Mouse (Mus musculus): ENCODE measurements around the gene Vim. TPM values are rescaled to one million over a fixed set of nuclear protein-coding genes. Genes with fewer than 3 reads are reported as not detected.

The Vim gene
- polyA plus RNA-seq, 1 experiment from 2014 or later: 700 TPM

GRCm38 (mm10) chr2:13558607-13559262, 15.0 kb upstream of the Vim start:
- no peaks in the 10 kb centered on the region for H3K27me3 ChIP-seq (replicated peaks; ENCODE audit: control insufficient read depth, insufficient read depth, low read length)
- ATAC-seq (no peak), DNase-seq (ENCODE audit: low spot score) (no peak)
- H3K36me3 ChIP-seq (ENCODE audit: control insufficient read depth, insufficient read depth, low read length): no peaks in the 10 kb centered on the region
- no peaks in the 10 kb centered on the region for H3K4me1 ChIP-seq (ENCODE audit: control insufficient read depth, insufficient read depth, low read length)
- no peak overlapping the region for H3K4me2 ChIP-seq (ENCODE audit: low read length)
- no peak overlapping the region for H3K4me3 ChIP-seq (ENCODE audit: low read depth, low read length)
- no peak overlapping the region for H3K27ac ChIP-seq (ENCODE audit: low read depth, low read length)
- no peaks in the 10 kb centered on the region for H3K9me3 ChIP-seq (replicated peaks; ENCODE audit: control insufficient read depth, low read length)
- H3K9ac ChIP-seq (ENCODE audit: low read length): no peak overlapping the region
- 41% methylated on average over 5 of the region's 5 CpGs for WGBS

DNA sequence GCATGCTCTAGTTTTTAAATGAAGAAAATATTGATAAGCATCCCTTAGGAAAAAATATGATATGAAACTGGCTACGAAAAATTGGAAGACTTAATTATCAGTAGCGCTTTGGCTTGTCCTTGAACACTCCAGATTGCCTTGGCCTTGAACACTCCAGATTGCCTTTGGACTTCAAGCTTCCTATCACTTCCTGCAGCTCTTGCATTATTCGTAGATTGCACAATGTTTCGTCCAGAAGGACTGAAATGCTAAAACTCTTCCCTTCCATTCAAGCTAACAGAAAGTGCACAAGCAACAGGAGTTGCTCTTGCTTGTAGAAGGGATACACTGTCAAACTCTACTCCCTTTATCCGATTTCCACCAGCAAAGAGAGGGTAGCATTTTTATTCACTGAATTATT, 14.4 kb upstream of the Vim start:
- ATAC-seq (no peak), DNase-seq (ENCODE audit: low spot score) (no peak)
- Histone ChIP-seq H3K4me3 (ENCODE audit: low read depth, low read length) (no peak overlapping the region), H3K4me2 (ENCODE audit: low read length) (no peak overlapping the region), H3K4me1 (ENCODE audit: control insufficient read depth, insufficient read depth, low read length) (no peaks in the 10 kb centered on the region), H3K27ac (ENCODE audit: low read depth, low read length) (no peak overlapping the region), H3K9me3 (replicated peaks; ENCODE audit: control insufficient read depth, low read length) (no peaks in the 10 kb centered on the region), H3K9ac (ENCODE audit: low read length) (no peak overlapping the region), H3K27me3 (replicated peaks; ENCODE audit: control insufficient read depth, insufficient read depth, low read length) (no peaks in the 10 kb centered on the region), H3K36me3 (ENCODE audit: control insufficient read depth, insufficient read depth, low read length) (no peaks in the 10 kb centered on the region)
- WGBS: 91% methylated on average over 5 of the region's 5 CpGs

DNA sequence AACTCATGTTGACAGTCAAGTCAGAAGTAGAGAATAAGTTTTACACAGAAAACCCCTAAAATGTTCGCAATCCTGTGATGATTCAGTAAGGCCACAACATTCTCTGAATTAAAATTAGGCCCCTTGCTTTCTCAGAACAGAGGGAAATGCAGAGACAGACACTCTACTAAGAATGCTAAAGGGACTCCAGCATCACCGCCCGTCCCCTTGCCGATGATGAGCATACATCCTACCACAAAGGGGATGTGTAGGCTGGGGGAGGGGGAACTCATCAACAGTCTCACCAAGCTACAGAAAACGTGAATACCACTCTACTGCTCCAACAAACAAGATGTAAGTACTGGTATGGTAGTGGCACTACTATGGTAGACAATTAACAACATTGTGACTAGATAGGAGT, 14.0 kb upstream of the Vim start:
- ATAC-seq (no peak), DNase-seq (ENCODE audit: low spot score) (no peak)
- Histone ChIP-seq H3K36me3 (ENCODE audit: control insufficient read depth, insufficient read depth, low read length) (no peaks in the 10 kb centered on the region), H3K4me2 (ENCODE audit: low read length) (no peak overlapping the region), H3K27ac (ENCODE audit: low read depth, low read length) (no peak overlapping the region), H3K9me3 (replicated peaks; ENCODE audit: control insufficient read depth, low read length) (no peaks in the 10 kb centered on the region), H3K4me3 (ENCODE audit: low read depth, low read length) (no peak overlapping the region), H3K4me1 (ENCODE audit: control insufficient read depth, insufficient read depth, low read length) (no peaks in the 10 kb centered on the region), H3K9ac (ENCODE audit: low read length) (no peak overlapping the region), H3K27me3 (replicated peaks; ENCODE audit: control insufficient read depth, insufficient read depth, low read length) (no peaks in the 10 kb centered on the region)
- WGBS: 85% methylated on average over 5 of the region's 5 CpGs

DNA sequence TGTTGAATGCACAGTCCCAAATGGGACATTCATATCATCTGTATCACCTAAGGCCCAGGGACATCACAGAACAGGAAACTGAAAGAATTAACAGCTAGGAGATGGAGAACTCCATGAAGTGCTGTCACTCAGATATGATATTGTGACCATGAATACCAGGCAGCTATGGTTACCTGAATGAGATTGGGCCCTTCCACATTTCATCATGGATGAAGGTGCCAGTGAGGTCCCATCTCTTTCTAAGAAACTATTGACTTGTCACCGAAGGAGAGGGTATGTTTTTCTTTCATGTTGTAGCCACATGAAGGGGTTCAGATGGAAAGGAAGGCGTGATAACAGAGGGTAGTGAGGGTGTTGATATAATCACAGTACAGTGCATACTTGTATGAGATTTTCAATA, 13.3 kb upstream of the Vim start:
- no peak overlapping the region for H3K27ac ChIP-seq (ENCODE audit: low read depth, low read length)
- no peak overlapping the region for H3K4me2 ChIP-seq (ENCODE audit: low read length)
- ATAC-seq (no peak), DNase-seq (ENCODE audit: low spot score) (no peak)
- no peaks in the 10 kb centered on the region for H3K9me3 ChIP-seq (replicated peaks; ENCODE audit: control insufficient read depth, low read length)
- H3K9ac ChIP-seq (ENCODE audit: low read length): no peak overlapping the region
- no peak overlapping the region for H3K4me3 ChIP-seq (ENCODE audit: low read depth, low read length)
- WGBS: 91% methylated on average over 2 of the region's 2 CpGs
- H3K27me3 ChIP-seq (replicated peaks; ENCODE audit: control insufficient read depth, insufficient read depth, low read length): no peaks in the 10 kb centered on the region
- H3K4me1 ChIP-seq (ENCODE audit: control insufficient read depth, insufficient read depth, low read length): no peaks in the 10 kb centered on the region
- no peaks in the 10 kb centered on the region for H3K36me3 ChIP-seq (ENCODE audit: control insufficient read depth, insufficient read depth, low read length)

DNA sequence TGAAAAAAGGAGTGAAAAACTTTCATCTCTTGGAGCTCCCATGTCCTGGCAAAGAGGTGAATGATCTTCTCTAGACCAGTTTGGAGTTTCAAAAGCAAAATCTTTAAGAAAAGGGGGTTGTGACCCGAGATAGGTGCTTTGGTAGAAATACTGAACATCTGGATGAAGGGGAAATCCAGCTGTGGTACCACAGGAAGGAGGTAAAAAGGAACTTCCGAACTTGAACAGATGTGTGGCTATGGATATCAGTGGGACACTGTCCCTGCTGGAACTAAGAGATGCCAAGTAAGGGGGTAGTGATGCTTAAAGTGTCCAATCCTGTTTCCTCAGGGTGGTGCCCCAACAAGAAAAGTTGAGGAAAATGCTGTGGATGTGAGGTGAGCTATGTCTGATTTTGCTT, 3.6 kb upstream of the Vim start:
- Histone ChIP-seq H3K4me2 (ENCODE audit: low read length) (no peak overlapping the region), H3K9me3 (replicated peaks; ENCODE audit: control insufficient read depth, low read length) (no peaks in the 10 kb centered on the region), H3K27me3 (replicated peaks; ENCODE audit: control insufficient read depth, insufficient read depth, low read length) (no peaks in the 10 kb centered on the region), H3K27ac (ENCODE audit: low read depth, low read length) (no peak overlapping the region), H3K4me3 (ENCODE audit: low read depth, low read length) (no peak overlapping the region), H3K36me3 (ENCODE audit: control insufficient read depth, insufficient read depth, low read length) (no peaks in the 10 kb centered on the region), H3K4me1 (ENCODE audit: control insufficient read depth, insufficient read depth, low read length) (peaks cover 9% of the 10 kb centered on the region; the same call in 1 of the 2 replicates), H3K9ac (ENCODE audit: low read length) (no peak overlapping the region)
- DNase-seq (ENCODE audit: low spot score) (no peak), ATAC-seq (no peak)
- WGBS: 84% methylated on average over 2 of the region's 2 CpGs

DNA sequence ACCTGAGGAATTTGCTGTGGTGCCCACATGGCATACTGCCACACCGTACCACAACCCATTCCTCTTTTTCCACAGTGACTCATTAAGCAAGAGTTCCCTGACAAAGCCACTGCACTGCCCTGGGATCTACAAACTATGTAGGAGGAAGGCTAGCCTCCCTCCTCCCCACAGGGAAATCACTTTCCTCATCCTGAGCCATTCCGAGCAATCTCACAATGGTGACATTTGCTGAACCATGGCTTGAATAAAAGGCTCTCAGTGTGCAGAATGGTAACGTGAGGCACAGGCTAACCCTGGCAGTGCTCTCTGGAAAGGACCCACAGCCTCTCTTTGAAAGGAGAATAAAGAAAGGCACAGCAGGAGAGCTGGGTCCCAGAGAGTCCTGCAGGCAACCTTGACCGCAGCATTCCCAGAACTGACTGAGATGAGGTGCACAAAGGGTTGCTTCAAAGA, 1.6 kb upstream of the Vim start:
- 3% methylated on average over 4 of the region's 4 CpGs for WGBS
- no peak for ATAC-seq
- Histone ChIP-seq H3K4me1 (ENCODE audit: control insufficient read depth, insufficient read depth, low read length) (peaks cover 16% of the 10 kb centered on the region), H3K36me3 (ENCODE audit: control insufficient read depth, insufficient read depth, low read length) (peaks cover 1% of the 10 kb centered on the region; the same call in 1 of the 2 replicates), H3K9me3 (replicated peaks; ENCODE audit: control insufficient read depth, low read length) (no peaks in the 10 kb centered on the region), H3K9ac (ENCODE audit: low read length) (0 out of 2 replicates have a peak overlapping the region, but pooled peaks have one; percentile 29), H3K27me3 (replicated peaks; ENCODE audit: control insufficient read depth, insufficient read depth, low read length) (no peaks in the 10 kb centered on the region), H3K4me2 (ENCODE audit: low read length) (peak overlapping the region; percentile 69), H3K27ac (ENCODE audit: low read depth, low read length) (peak overlapping the region; percentile 97), H3K4me3 (ENCODE audit: low read depth, low read length) (no peak overlapping the region)
- peak; percentile 60 for DNase-seq (ENCODE audit: low spot score)

DNA sequence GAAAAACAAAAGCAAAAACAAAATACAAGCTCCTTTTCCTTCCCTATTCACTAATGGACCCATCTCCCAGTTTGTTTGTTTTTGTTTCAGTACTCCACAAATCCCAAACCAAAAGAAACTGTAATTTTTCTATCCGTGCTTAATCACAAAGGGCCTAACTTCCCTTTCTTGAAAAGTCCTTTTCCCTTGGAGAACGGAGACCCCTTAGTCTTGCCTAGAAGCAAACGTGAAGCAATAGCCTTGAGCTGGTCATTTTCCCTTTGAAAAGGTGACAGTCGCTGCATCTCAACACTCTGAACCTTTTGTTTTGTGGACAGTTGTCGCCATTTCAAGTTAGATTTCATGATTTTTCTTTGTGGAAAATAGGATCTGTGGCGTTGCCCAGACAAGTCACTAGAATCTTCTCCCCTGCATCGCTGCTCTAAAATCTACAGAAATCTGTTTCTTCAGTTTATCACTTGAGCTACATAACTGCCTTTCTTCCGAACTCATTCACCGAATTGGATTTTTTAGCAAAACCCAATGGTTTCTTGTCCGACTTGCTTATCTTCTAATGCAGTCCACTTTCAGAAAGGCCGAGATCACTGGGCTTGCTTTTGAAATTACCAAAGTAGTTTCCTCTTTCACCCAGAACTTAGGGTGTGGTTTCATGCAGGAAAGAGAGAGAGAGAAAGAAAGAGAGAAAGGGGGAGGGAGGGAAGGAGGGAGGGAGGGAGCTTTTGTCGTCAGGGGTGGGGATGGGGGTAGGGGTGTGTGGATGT, 900 bp upstream of the Vim start:
- Histone ChIP-seq H3K9me3 (replicated peaks; ENCODE audit: control insufficient read depth, low read length) (no peaks in the 10 kb centered on the region), H3K27me3 (replicated peaks; ENCODE audit: control insufficient read depth, insufficient read depth, low read length) (no peaks in the 10 kb centered on the region), H3K36me3 (ENCODE audit: control insufficient read depth, insufficient read depth, low read length) (peaks cover 5% of the 10 kb centered on the region; the same call in 1 of the 2 replicates), H3K4me2 (ENCODE audit: low read length) (peak overlapping the region; percentile 69), H3K4me3 (ENCODE audit: low read depth, low read length) (peak overlapping the region; percentile 80), H3K4me1 (ENCODE audit: control insufficient read depth, insufficient read depth, low read length) (peaks cover 16% of the 10 kb centered on the region), H3K27ac (ENCODE audit: low read depth, low read length) (peak overlapping the region; percentile 97), H3K9ac (ENCODE audit: low read length) (peak overlapping the region; percentile 87)
- 4% methylated on average over 12 of the region's 12 CpGs for WGBS
- DNase-seq (ENCODE audit: low spot score) (peak; percentile 30), ATAC-seq (peak; percentile 4; the same call in 1 of the 2 replicates)

DNA sequence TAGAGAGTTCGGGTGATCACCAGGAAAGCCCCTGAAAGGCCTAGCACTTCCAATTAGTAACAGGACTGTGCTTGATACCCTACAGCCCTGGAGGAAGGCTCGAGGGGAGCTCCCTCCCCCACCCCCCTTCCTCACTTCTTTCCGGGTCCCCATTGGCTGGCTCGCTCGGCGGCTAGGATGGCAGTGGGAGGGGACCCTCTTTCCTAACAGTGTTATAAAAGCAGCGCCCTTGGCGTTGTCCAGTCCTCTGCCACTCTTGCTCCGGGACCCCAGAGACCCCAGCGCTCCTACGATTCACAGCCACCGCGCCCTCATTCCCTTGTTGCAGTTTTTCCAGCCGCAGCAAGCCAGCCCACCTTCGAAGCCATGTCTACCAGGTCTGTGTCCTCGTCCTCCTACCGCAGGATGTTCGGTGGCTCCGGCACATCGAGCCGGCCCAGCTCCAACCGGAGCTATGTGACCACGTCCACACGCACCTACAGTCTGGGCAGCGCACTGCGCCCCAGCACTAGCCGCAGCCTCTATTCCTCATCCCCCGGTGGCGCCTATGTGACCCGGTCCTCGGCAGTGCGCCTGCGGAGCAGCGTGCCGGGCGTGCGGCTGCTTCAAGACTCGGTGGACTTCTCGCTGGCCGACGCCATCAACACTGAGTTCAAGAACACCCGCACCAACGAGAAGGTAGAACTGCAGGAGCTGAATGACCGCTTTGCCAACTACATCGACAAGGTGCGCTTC, 506 bp downstream of the Vim start:
- WGBS: under 1% methylated on average over 46 of the region's 46 CpGs
- H3K36me3 ChIP-seq (ENCODE audit: control insufficient read depth, insufficient read depth, low read length): peaks cover 14% of the 10 kb centered on the region
- H3K9me3 ChIP-seq (replicated peaks; ENCODE audit: control insufficient read depth, low read length): no peaks in the 10 kb centered on the region
- no peaks in the 10 kb centered on the region for H3K27me3 ChIP-seq (replicated peaks; ENCODE audit: control insufficient read depth, insufficient read depth, low read length)
- peak overlapping the region; percentile 69 for H3K4me2 ChIP-seq (ENCODE audit: low read length)
- DNase-seq (ENCODE audit: low spot score) (peak; percentile 95), ATAC-seq (peak; percentile 90)
- H3K27ac ChIP-seq (ENCODE audit: low read depth, low read length): peak overlapping the region; percentile 97
- H3K4me1 ChIP-seq (ENCODE audit: control insufficient read depth, insufficient read depth, low read length): peaks cover 16% of the 10 kb centered on the region
- H3K9ac ChIP-seq (ENCODE audit: low read length): peak overlapping the region; percentile 87
- H3K4me3 ChIP-seq (ENCODE audit: low read depth, low read length): peak overlapping the region; percentile 80

Data from forebrain, embryonic 14.5 days (tissue).